Mouse (Mus musculus) cerebellum, postnatal 10 days (tissue): ENCODE results near the gene Prkn.
A peak's percentile ranks its signal among the peaks of the same experiment; 100 is the strongest.

Experiments used
- DNase-seq, 2 experiments: peaks; one replicate each; pipeline ENCODE4 v3.0.0; 2021; ENCODE audit warnings: mixed read lengths in 2 of 2

The Prkn gene

GRCm38 (mm10) chr17:10997291-10997690 lies 157.1 kb downstream of the Prkn start:
- DNase-seq: peak; percentile 41 to 58

GRCm38 (mm10) chr17:11023371-11023770 lies 183.2 kb downstream of the Prkn start:
- DNase-seq: peak; percentile 78 to 79

- peak; percentile 22 to 23 for DNase-seq
Measured at GRCm38 (mm10) chr17:11029348-11029747, 189.2 kb downstream of the Prkn start.

GRCm38 (mm10) chr17:11030936-11031335 lies 190.8 kb downstream of the Prkn start:
- no peak for DNase-seq

- no peak for DNase-seq
Measured at GRCm38 (mm10) chr17:11032366-11032765, 192.2 kb downstream of the Prkn start.

- DNase-seq: peak in 1 of 2 experiments; percentile 11
Measured at GRCm38 (mm10) chr17:11033594-11033993, 193.4 kb downstream of the Prkn start.

GRCm38 (mm10) chr17:11038272-11038671 lies 198.1 kb downstream of the Prkn start:
- no peak for DNase-seq

- no peak for DNase-seq
Measured at GRCm38 (mm10) chr17:11058986-11059385, 218.8 kb downstream of the Prkn start.

- DNase-seq: peak; percentile 55 to 61
Measured at GRCm38 (mm10) chr17:11067076-11067703, 227.0 kb downstream of the Prkn start.

GRCm38 (mm10) chr17:11067704-11068475 lies 227.7 kb downstream of the Prkn start:
- peak; percentile 91 to 92 for DNase-seq

- DNase-seq: peak; percentile 54 to 73
Measured at GRCm38 (mm10) chr17:11070996-11071395, 230.8 kb downstream of the Prkn start.

GRCm38 (mm10) chr17:11076319-11076903 lies 236.2 kb downstream of the Prkn start:
- peak; percentile 64 to 67 for DNase-seq

- DNase-seq: peak; percentile 35 to 43
Measured at GRCm38 (mm10) chr17:11086492-11086891, 246.3 kb downstream of the Prkn start.

- DNase-seq: no peak
Measured at GRCm38 (mm10) chr17:11087088-11087487, 246.9 kb downstream of the Prkn start.

- DNase-seq: peak in 1 of 2 experiments; percentile 23
Measured at GRCm38 (mm10) chr17:11087823-11088222, 247.6 kb downstream of the Prkn start.

GRCm38 (mm10) chr17:11089361-11089760 lies 249.2 kb downstream of the Prkn start:
- DNase-seq: no peak

GRCm38 (mm10) chr17:11092900-11093299 lies 252.7 kb downstream of the Prkn start:
- peak; percentile 7 to 16 for DNase-seq

GRCm38 (mm10) chr17:11093321-11093720 lies 253.1 kb downstream of the Prkn start:
- no peak for DNase-seq

GRCm38 (mm10) chr17:11107007-11107406 lies 266.8 kb downstream of the Prkn start:
- no peak for DNase-seq

GRCm38 (mm10) chr17:11107916-11108315 lies 267.7 kb downstream of the Prkn start:
- DNase-seq: no peak

- no peak for DNase-seq
Measured at GRCm38 (mm10) chr17:11117508-11117907, 277.3 kb downstream of the Prkn start.

- no peak for DNase-seq
Measured at GRCm38 (mm10) chr17:11124048-11124447, 283.9 kb downstream of the Prkn start.

GRCm38 (mm10) chr17:11127217-11127616 lies 287.0 kb downstream of the Prkn start:
- peak; percentile 37 to 51 for DNase-seq

- peak; percentile 63 to 73 for DNase-seq
Measured at GRCm38 (mm10) chr17:11130919-11131318, 290.7 kb downstream of the Prkn start.
